Mouse (Mus musculus) embryonic facial prominence, embryonic 14.5 days (tissue): ENCODE measurements around the gene Dolk. TPM values are rescaled to one million over a fixed set of nuclear protein-coding genes. Genes with fewer than 3 reads are reported as not detected.

ENCODE experiments used
- ATAC-seq: fragments of 200-750 bp; cut with Nextera tagmentation; 2 replicates; pipeline ENCODE4 v1.8.0; 2017; ENCODE audit warnings: low read depth, moderate number of reproducible peaks, moderate TSS enrichment
- DNase-seq: peaks from one replicate; pipeline ENCODE4 v3.0.0-alpha.2; 2015; ENCODE audit warnings: low spot score
- H3K27ac ChIP-seq: fragments of 300-500 bp; sonication (generic); replicated peaks from 2 replicates; pipeline ENCODE4 v1.5.1; 2014; ENCODE audit warnings: low read depth, mild to moderate bottlenecking, low read length, moderate library complexity
- H3K27me3 ChIP-seq: fragments of 300-500 bp; sonication (generic); replicated peaks from 2 replicates; pipeline ENCODE4 v1.6.1; 2014; ENCODE audit warnings: low read length; ENCODE audit not compliant: control insufficient read depth, insufficient read depth
- H3K36me3 ChIP-seq: fragments of 300-500 bp; sonication (generic); 2 replicates; pipeline ENCODE4 v1.6.1; 2014; ENCODE audit warnings: low read length, mixed read lengths; ENCODE audit not compliant: control insufficient read depth, insufficient read depth
- H3K4me1 ChIP-seq: fragments of 300-500 bp; sonication (generic); 2 replicates; pipeline ENCODE4 v1.6.1; 2014; ENCODE audit warnings: antibody characterized with exemption, low read length; ENCODE audit not compliant: control insufficient read depth, insufficient read depth
- H3K4me2 ChIP-seq: fragments of 300-500 bp; sonication (generic); 2 replicates; pipeline ENCODE4 v1.6.1; 2014; ENCODE audit warnings: low read depth, mild to moderate bottlenecking, low read length, moderate library complexity, mixed read lengths
- H3K4me3 ChIP-seq: fragments of 300-500 bp; sonication (generic); 2 replicates; pipeline ENCODE4 v1.5.1; 2014; ENCODE audit warnings: low read depth, mild to moderate bottlenecking, low read length
- H3K9ac ChIP-seq: fragments of 300-500 bp; sonication (generic); 2 replicates; pipeline ENCODE4 v1.6.1; 2014; ENCODE audit warnings: low read depth, mild to moderate bottlenecking, low read length, moderate library complexity, mixed read lengths
- H3K9me3 ChIP-seq: fragments of 300-500 bp; sonication (generic); 2 replicates; pipeline ENCODE4 v1.6.1; 2016; ENCODE audit warnings: low read length; ENCODE audit not compliant: control insufficient read depth
- WGBS: fragments of 180-500 bp; shearing (Covaris S2); extraction: QIAGEN DNeasy Blood & Tissue Kit; methylation state at CpG from one replicate; pipeline ENCODE4 v1.1.7; 2014; 5-methylcytosine and 5-hydroxymethylcytosine counted together
- polyA plus RNA-seq: library from polyadenylated mRNA; unstranded; fragments of >200 nt; fragmentation: Nextera tagmentation; extraction: Ambion mirVana; gene quantifications from 2 replicates; pipeline ENCODE4 v1.2.1, GENCODE M21; 2014

Gene Dolk
- polyA plus RNA-seq, 1 experiment from 2014 or later = 30.2 TPM

DNA sequence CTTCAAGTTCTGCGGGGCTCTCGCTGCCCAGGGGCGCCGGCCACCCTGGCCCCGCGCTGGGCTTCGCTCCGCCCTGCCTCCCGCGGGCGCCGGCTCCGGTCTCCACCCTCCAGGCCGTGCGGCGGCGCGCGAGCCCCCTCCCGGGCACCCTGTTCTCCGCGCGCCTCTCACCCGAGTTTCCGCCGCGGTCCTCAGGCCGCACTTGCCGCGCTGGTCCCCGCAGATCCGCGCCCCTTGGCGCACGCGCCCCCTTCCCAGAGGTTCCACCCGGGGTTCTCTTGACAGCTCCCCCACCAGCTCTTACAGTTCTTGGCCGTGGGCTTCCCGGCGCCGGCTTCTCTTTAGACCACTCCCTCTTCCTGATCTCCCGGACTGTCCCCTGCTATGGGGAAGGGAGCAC lies 48.3 kb downstream of the Dolk start:
- WGBS = 0% methylated on average over 14 of the region's 42 CpGs
- Histone ChIP-seq H3K36me3 (peaks cover 34% of the 10 kb centered on the region), H3K9ac (peak overlapping the region; percentile 92), H3K4me1 (peaks cover 16% of the 10 kb centered on the region), H3K4me2 (peak overlapping the region; percentile 86), H3K9me3 (no peaks in the 10 kb centered on the region), H3K4me3 (peak overlapping the region; percentile 86), H3K27me3 (no peaks in the 10 kb centered on the region), H3K27ac (peak overlapping the region; percentile 90)
- peak; percentile 68 for DNase-seq
- ATAC-seq = peak; percentile 89

DNA sequence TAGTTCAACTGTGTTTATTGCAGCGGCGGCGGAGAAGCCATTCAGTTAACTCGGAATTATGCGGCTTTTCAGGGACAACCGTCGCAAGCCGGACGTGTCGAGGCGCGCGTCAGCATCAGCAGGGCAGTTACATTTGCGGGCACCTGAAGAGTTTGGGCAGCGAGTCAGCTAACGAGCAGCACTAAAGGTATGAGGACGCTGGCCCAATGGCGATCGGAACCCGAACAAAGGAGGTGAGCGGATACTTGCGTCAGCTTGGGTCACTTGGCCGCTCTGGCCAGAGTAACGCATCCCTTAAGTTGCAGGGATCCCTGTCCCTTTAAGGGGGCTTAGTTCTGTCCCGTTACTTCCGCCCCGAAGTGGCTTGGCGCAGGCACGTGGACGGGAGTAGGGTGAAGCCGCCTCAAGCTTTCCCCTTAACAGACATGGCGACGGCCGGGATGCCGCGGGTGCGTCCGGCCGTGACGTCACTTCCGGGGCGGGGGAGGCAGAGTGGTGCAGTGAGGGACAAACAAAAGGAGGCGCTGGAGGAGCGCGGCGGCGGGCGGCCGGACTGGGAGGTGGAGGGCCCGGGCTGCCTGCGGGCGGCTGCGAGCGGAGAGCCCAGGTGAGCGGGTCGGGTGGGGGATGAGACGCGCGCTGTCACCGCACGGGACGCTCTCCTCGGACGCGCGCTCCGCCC lies 48.8 kb downstream of the Dolk start, which contains the start of gene Lrrc8a:
TSS of gene Lrrc8a (plus strand) at position 517 of the 682 bp plus-strand sequence.
- Histone ChIP-seq H3K9me3 (no peaks in the 10 kb centered on the region), H3K36me3 (peaks cover 29% of the 10 kb centered on the region), H3K4me3 (peak within 1 kb of the TSS; percentile 86), H3K4me2 (peak within 1 kb of the TSS; percentile 86), H3K27ac (peak within 1 kb of the TSS; percentile 90), H3K27me3 (no peaks in the 10 kb centered on the region), H3K9ac (peak within 1 kb of the TSS; percentile 92), H3K4me1 (peaks cover 16% of the 10 kb centered on the region)
- ATAC-seq (peak; percentile 97), DNase-seq (peak; percentile 99)
- WGBS = under 1% methylated on average over 43 of the region's 67 CpGs

DNA sequence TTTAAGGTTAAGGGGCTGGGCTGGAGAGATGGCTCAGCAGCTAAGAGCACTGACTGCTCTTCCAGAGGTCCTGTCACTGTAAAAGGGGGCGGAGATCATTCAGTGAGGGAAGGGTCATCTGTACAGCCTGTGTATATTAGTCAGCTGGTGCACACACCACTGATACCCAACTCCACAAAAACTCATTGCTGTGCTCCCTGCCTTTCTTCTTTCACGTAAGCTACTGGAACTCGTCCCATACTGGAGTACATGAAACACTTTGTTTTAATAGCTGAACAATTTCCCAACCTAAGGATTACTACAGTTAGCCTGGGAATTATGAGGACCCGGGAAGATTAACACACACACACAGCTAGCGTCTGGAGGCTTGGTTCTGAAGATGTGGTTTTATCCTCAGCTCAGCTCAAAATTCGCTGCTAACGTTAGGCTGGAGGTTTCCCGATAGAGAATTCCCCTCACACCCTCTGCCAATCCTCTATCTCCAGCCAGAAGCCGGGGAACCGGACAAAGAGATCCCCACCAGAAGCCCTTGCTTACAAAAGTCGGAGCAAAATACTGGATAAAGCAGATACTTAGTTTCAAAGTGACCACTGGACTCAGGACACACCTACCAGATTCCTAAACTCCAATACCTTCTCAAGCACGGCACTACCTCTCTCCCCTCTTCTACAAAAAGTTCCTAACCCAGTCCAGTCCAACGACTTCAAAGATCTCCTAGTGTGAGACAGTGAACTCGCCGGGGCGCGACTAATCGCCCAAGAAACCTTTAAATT lies 49.5 kb downstream of the Dolk start:
- Histone ChIP-seq H3K4me1 (peaks cover 16% of the 10 kb centered on the region), H3K9me3 (no peaks in the 10 kb centered on the region), H3K4me2 (peak overlapping the region; percentile 86), H3K27ac (peak overlapping the region; percentile 90), H3K9ac (peak overlapping the region; percentile 92), H3K27me3 (no peaks in the 10 kb centered on the region), H3K36me3 (peaks cover 22% of the 10 kb centered on the region), H3K4me3 (peak overlapping the region; percentile 86)
- ATAC-seq (no peak), DNase-seq (peak; percentile 14)
- 4% methylated on average over 18 of the region's 18 CpGs for WGBS

GRCm38 (mm10) chr2:30235593-30235992 lies 50.5 kb downstream of the Dolk start:
- DNase-seq (no peak), ATAC-seq (no peak)
- H3K4me3 ChIP-seq = no peak overlapping the region
- no peaks in the 10 kb centered on the region for H3K27me3 ChIP-seq
- H3K36me3 ChIP-seq = peaks cover 11% of the 10 kb centered on the region
- no peak overlapping the region for H3K4me2 ChIP-seq
- H3K4me1 ChIP-seq = peaks cover 16% of the 10 kb centered on the region
- no peak overlapping the region for H3K27ac ChIP-seq
- H3K9ac ChIP-seq = no peak overlapping the region
- 74% methylated on average over 5 of the region's 5 CpGs for WGBS
- 0 out of 2 replicates have a peak, but pooled peaks cover under 1% of the 10 kb centered on the region for H3K9me3 ChIP-seq

Other genes with a start within 250 kb of the Dolk start
- gene Wdr34, start 237.5 kb downstream of the Dolk start, polyA plus RNA-seq = 29.0 and 33.7 TPM in 2 replicates
- 351 and 393 TPM in 2 replicates for gene Set, start 229.0 kb downstream of the Dolk start, polyA plus RNA-seq
- 5.6 and 7.6 TPM in 2 replicates for gene Pkn3, start 208.7 kb downstream of the Dolk start, polyA plus RNA-seq
- gene Zdhhc12, start 192.7 kb downstream of the Dolk start, polyA plus RNA-seq = 26.1 and 28.9 TPM in 2 replicates
- 7.9 and 8.3 TPM in 2 replicates for gene Zer1, start 161.7 kb downstream of the Dolk start, polyA plus RNA-seq
- 10.5 TPM in 2 replicates for gene Tbc1d13, start 152.6 kb downstream of the Dolk start, polyA plus RNA-seq
- 21.9 and 26.5 TPM in 2 replicates for gene Endog, start 114.8 kb downstream of the Dolk start, polyA plus RNA-seq
- 63.8 and 67.8 TPM in 2 replicates for gene Spout1, start 107.9 kb downstream of the Dolk start, polyA plus RNA-seq
- gene Kyat1, start 80.5 kb downstream of the Dolk start, polyA plus RNA-seq = 8.1 and 8.2 TPM in 2 replicates
- gene Lrrc8a, start 48.6 kb downstream of the Dolk start, polyA plus RNA-seq = 39.2 and 41.3 TPM in 2 replicates
- gene Gm28035, start 45.8 kb downstream of the Dolk start, polyA plus RNA-seq = 0.06 TPM in 1 of 2 replicates, not detected in the other
- gene Phyhd1, start 20.1 kb downstream of the Dolk start, polyA plus RNA-seq = 5.4 and 5.7 TPM in 2 replicates
- gene Gm28038, start 5.3 kb downstream of the Dolk start, polyA plus RNA-seq = not detected in 2 replicates
- 35.4 and 39.4 TPM in 2 replicates for gene Nup188, start 63 bp upstream of the Dolk start, polyA plus RNA-seq
- gene Sh3glb2, start 73.0 kb upstream of the Dolk start, polyA plus RNA-seq = 79.3 and 83.1 TPM in 2 replicates
- gene Miga2, start 77.9 kb upstream of the Dolk start, polyA plus RNA-seq = 17.6 and 18.8 TPM in 2 replicates
- 28.5 and 29.0 TPM in 2 replicates for gene Dolpp1, start 105.9 kb upstream of the Dolk start, polyA plus RNA-seq
- gene Crat, start 129.5 kb upstream of the Dolk start, polyA plus RNA-seq = 43.5 and 46.9 TPM in 2 replicates
- 70.2 and 77.1 TPM in 2 replicates for gene Ptpa, start 129.7 kb upstream of the Dolk start, polyA plus RNA-seq
- gene Ier5l, start 187.9 kb upstream of the Dolk start, polyA plus RNA-seq = 3.4 TPM in 2 replicates